Comparison of ENCODE assay signal across 9 mouse cellular contexts in genomic region chr7:98120325-98120724, GRCm38 (mm10). TPM values are rescaled to one million over a fixed set of nuclear protein-coding genes. Genes with fewer than 3 reads are reported as not detected.
DNase-seq lines count a peak whose midpoint lies in the region; ATAC-seq and TF ChIP-seq lines count a peak whose summit lies in the region.
"Had no signal": no experiment of that assay in that cellular context is flagged by ENCODE, and none has a peak within 500 bp of the region (broad histone marks: within the 10 kb centered on the region; RNA-seq: fewer than 3 reads in every experiment).

No protein-coding gene starts in this region.

- peak; percentile 72 for ATAC-seq in forebrain, embryonic 11.5 days (replicated peaks; ENCODE audit: low FRiP score)
- ATAC-seq in lung, embryonic 15.5 days (ENCODE audit: borderline replicate concordance, extremely low read depth, low FRiP score, low TSS enrichment): peak; percentile 37; the same call in 1 of the 2 replicates

- peaks cover 4% of the 10 kb centered on the region; the same call in 1 of the 2 replicates for H3K36me3 ChIP-seq in ES-E14 (ENCODE audit: control insufficient read depth, insufficient read depth, low read length, poor library complexity, severe bottlenecking)
- no peaks in the 10 kb centered on the region for H3K36me3 ChIP-seq in forebrain, embryonic 11.5 days (ENCODE audit: control insufficient read depth, insufficient read depth, low read length)
- H3K36me3 ChIP-seq in lung, embryonic 15.5 days: no peaks in the 10 kb centered on the region

- peak; percentile 49 for DNase-seq in ES-E14 (ENCODE audit: low read depth, low spot score)
- peak; percentile 46 for DNase-seq in c-Kit-positive CD71-positive TER-119-negative erythroid progenitor cells, embryonic 14.5 days (ENCODE audit: low read depth)
- peak; percentile 84 for DNase-seq in forebrain, embryonic 11.5 days (ENCODE audit: low spot score)
- peak; percentile 81 for DNase-seq in heart, postnatal 4 days
- peak; percentile 48 to 78 for DNase-seq in layer of hippocampus, adult 18-20 months (ENCODE audit: low spot score in 2 of 2)
- DNase-seq in ovary, postnatal 36 days (ENCODE audit: low spot score): peak; percentile 69
- DNase-seq in thymus, postnatal 36 days: peak; percentile 72 to 77

- peak overlapping the region; percentile 55; the same call in 1 of the 2 replicates for H3K4me2 ChIP-seq in forebrain, embryonic 11.5 days (ENCODE audit: low read depth, low read length, severe bottlenecking)
- H3K4me2 ChIP-seq in lung, embryonic 15.5 days: peak overlapping the region; percentile 52

- H3K4me3 ChIP-seq in ES-E14 (ENCODE audit: insufficient read depth in 1 of 2, low read depth in 1 of 2, low read length in 2 of 2, poor library complexity in 1 of 2, severe bottlenecking in 1 of 2): peak overlapping the region; percentile 34 to 59; a peak in 3 of 4 replicates
- peak overlapping the region; percentile 10; the same call in 1 of the 2 replicates for H3K4me3 ChIP-seq in forebrain, embryonic 11.5 days (ENCODE audit: low read depth, low read length)
- H3K4me3 ChIP-seq in lung, embryonic 15.5 days: peak overlapping the region; percentile 20; the same call in 1 of the 2 replicates

- no peaks in the 10 kb centered on the region for H3K27me3 ChIP-seq in forebrain, embryonic 11.5 days (ENCODE audit: control insufficient read depth, insufficient read depth, low read length)
- no peaks in the 10 kb centered on the region for H3K27me3 ChIP-seq in lung, embryonic 15.5 days

- no peaks in the 10 kb centered on the region for H3K9me3 ChIP-seq in ES-E14 (ENCODE audit: control insufficient read depth, insufficient read depth, low read depth, low read length)
- no peaks in the 10 kb centered on the region for H3K9me3 ChIP-seq in forebrain, embryonic 11.5 days (ENCODE audit: control insufficient read depth, low read length)
- H3K9me3 ChIP-seq in lung, embryonic 15.5 days: no peaks in the 10 kb centered on the region

- peak overlapping the region; percentile 33; the same call in 1 of the 2 replicates for H3K9ac ChIP-seq in ES-E14 (ENCODE audit: insufficient read depth, low read depth, low read length, poor library complexity, severe bottlenecking)
- H3K9ac ChIP-seq in forebrain, embryonic 11.5 days (ENCODE audit: low read length): peak overlapping the region; percentile 35; the same call in 1 of the 2 replicates
- peak overlapping the region; percentile 34; the same call in 1 of the 2 replicates for H3K9ac ChIP-seq in lung, embryonic 15.5 days

- 10% methylated on average over 7 of the region's 7 CpGs for WGBS in forebrain, embryonic 11.5 days
- WGBS in lung, embryonic 15.5 days: 10% methylated on average over 7 of the region's 7 CpGs

- in situ Hi-C loops in ES-E14 (cut with MboI; ENCODE audit: low sequenced_read_pairs in 2 of 2, unreplicated experiment in 2 of 2): no loop called here

- no peak overlapping the region for H3K27ac ChIP-seq in ES-E14 (ENCODE audit: insufficient read depth, low read depth, low read length, poor library complexity, severe bottlenecking)
- no peak overlapping the region for H3K27ac ChIP-seq in forebrain, embryonic 11.5 days (ENCODE audit: low read depth, low read length)
- no peak overlapping the region for H3K27ac ChIP-seq in lung, embryonic 15.5 days
- H3K27ac ChIP-seq: macrophage had no signal

- H3K4me1 ChIP-seq in ES-E14 (ENCODE audit: control insufficient read depth in 2 of 2, insufficient read depth in 2 of 2, low read length in 2 of 2, poor library complexity in 1 of 2): peaks cover 0 to 5% of the 10 kb centered on the region in 2 experiments; a peak in 1 of 4 replicates
- H3K4me1 ChIP-seq in forebrain, embryonic 11.5 days (replicated peaks; ENCODE audit: control insufficient read depth, insufficient read depth, low read length): no peaks in the 10 kb centered on the region
- peaks cover 20% of the 10 kb centered on the region for H3K4me1 ChIP-seq in lung, embryonic 15.5 days

TF ChIP-seq in ES-E14, 5 proteins besides CTCF, POLR2A, EP300 and RAD21:
- TF ChIP-seq MAFK (IDR thresholded peaks at IDR 0.05; ENCODE audit: insufficient read depth, low read depth, low read length) (no peak), CHD2 (IDR thresholded peaks at IDR 0.05; ENCODE audit: low read depth, low read length) (no peak), ZC3H11A (IDR thresholded peaks at IDR 0.05; ENCODE audit: borderline replicate concordance, low read depth, low read length) (peak; percentile 65; the same call in 1 of the 2 replicates)

RNA-seq across cellular contexts. Expression of gene Myo7a, which starts 1.0 kb away (rescaled TPM):
- 1.8 and 2.1 TPM in 2 replicates for total RNA-seq in ES-E14 (2012; rRNA removed)
- 18.1 and 19.1 TPM in 2 replicates for polyA plus RNA-seq in forebrain, embryonic 11.5 days (2014; fragmentation: Nextera tagmentation; extraction: Ambion mirVana)
- 1 to 10 TPM; 4.2 to 5.4 TPM for total RNA-seq in heart, postnatal 4 days (2021)
- total RNA-seq in layer of hippocampus, adult 18-20 months (2021): 10 to 100 TPM; 10.0 to 14.5 TPM
- polyA plus RNA-seq in lung, embryonic 15.5 days (2015; fragmentation: Nextera tagmentation; extraction: Ambion mirVana): 11.6 and 12.9 TPM in 2 replicates

RNA-seq across cellular contexts. Expression of gene Omp, which starts 25.0 kb away (rescaled TPM):
- total RNA-seq in ES-E14 (2012; rRNA removed): 1.4 and 2.4 TPM in 2 replicates
- polyA plus RNA-seq in forebrain, embryonic 11.5 days (2014; fragmentation: Nextera tagmentation; extraction: Ambion mirVana): 0.32 TPM in 1 of 2 replicates, not detected in the other
- under 1 TPM in 1 of 2 experiments, not detected in 1; 0.11 TPM for total RNA-seq in heart, postnatal 4 days (2021)
- total RNA-seq in layer of hippocampus, adult 18-20 months (2021): 1 to 10 TPM; 1.1 to 1.2 TPM
- polyA plus RNA-seq in lung, embryonic 15.5 days (2015; fragmentation: Nextera tagmentation; extraction: Ambion mirVana): 0.19 and 0.20 TPM in 2 replicates
- polyA plus RNA-seq: macrophage had no signal

RNA-seq across cellular contexts. Expression of gene Capn5, which starts 57.7 kb away (rescaled TPM):
- total RNA-seq in ES-E14 (2012; rRNA removed): 5.0 and 10.0 TPM in 2 replicates
- 5.8 and 6.1 TPM in 2 replicates for polyA plus RNA-seq in forebrain, embryonic 11.5 days (2014; fragmentation: Nextera tagmentation; extraction: Ambion mirVana)
- 1 to 10 TPM; 2.0 to 2.2 TPM for total RNA-seq in heart, postnatal 4 days (2021)
- total RNA-seq in layer of hippocampus, adult 18-20 months (2021): 10 to 100 TPM; 43.4 to 47.4 TPM
- polyA plus RNA-seq in lung, embryonic 15.5 days (2015; fragmentation: Nextera tagmentation; extraction: Ambion mirVana): 7.5 and 8.8 TPM in 2 replicates
